Mouse (Mus musculus) fibroblast of lung, adult 2 months (primary cell): ENCODE measurements around the gene Iglon5.

Source experiments
- DNase-seq: peaks from one replicate; pipeline ENCODE4 v3.0.0-alpha.2; 2011; ENCODE audit warnings: low read depth

The Iglon5 gene

DNA sequence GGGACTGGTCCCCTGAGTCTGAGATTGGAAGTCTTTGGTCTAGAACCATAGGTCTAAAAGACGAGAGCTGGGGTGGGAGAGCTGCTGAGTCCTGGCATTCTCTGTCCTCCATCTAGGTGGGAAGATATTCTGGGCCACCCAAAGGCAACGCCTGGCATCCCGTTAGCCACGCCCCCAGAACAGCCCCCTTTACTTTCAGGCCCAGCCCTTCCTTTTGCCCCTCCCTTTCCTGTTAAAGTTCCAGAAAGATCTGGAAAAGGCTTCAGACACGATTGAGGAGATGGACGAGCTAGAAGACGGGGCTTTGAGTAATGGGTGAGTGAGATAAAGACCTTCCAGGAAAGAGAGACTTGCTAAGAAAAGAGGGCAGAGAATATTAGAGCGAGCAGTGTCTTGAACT lies 62.5 kb downstream of the Iglon5 start, which contains the start of gene Lim2:
Gene Lim2 (plus strand): TSS at position 265 of the 400 bp plus-strand sequence.
- no peak for DNase-seq

DNA sequence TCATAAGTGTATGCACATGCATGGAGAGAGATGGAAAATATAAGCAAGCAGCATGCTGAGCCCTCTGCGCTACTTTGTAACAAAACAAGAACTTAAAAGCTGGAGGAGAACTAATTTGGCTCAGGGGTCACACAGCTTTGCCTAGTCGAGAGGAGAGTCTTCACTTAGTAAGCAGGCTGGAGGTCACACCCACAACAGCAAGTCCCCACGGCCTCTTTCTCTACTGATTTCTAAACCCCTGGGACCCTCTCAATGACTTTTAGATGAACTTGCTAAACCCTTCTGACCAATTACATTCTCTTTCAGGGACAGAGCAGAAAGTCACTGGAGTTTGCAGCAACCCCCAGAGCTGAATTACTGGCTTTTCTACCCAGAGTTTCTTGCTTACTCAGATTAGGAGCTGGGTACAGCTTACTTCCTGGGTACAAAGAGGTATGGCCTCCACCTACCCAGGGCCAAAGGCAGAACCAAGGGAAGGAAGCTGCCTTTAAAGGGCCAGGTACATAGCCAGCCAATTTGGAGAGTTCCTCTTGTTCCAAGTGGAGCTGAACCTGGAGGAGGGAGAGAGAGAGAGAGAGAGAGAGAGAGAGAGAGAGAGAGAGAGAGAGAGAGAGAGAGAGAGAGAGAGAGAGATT lies 65.8 kb downstream of the Iglon5 start:
- no peak for DNase-seq

DNA sequence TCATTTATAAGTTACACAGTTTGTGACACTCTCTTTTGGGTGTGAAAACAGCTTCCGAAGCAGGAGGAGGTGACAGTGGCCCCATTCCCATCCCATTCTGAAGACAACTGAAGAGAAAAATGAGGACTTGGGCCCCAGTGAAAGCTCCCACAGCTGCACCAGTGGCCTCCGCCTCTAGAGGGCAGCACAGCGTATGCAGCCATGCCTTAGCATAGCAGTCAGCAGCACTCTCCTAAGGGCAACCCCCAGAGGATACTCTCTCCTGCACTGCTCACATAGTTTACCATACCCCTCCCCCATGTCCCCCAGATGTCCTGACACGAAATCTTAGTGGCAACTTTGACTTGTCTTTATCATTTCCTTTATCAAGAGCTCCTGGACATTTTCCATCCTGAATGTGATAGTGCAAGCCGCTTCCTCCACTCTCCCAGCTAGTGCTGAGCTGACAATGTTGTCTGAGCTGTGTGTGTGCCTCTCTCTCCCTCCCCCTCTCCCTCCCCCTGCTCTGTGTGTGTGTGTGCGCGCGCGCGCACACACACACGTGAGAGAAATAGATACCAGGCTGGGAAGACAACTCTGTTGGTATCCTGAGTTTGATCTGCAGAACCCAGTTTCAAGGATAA lies 66.8 kb downstream of the Iglon5 start:
- DNase-seq, result peak; percentile 40
